Mouse (Mus musculus) lung, postnatal 0 days (tissue): ENCODE data around the gene Clrn2.

Experiments used
- CTCF ChIP-seq: IDR thresholded peaks from 2 replicates; pipeline ENCODE4 v1.5.1; 2016; ENCODE audit warnings: antibody characterized with exemption, mild to moderate bottlenecking
- EP300 ChIP-seq: IDR thresholded peaks from 2 replicates; pipeline ENCODE4 v1.6.1; 2016; ENCODE audit warnings: antibody characterized with exemption, mild to moderate bottlenecking, control low read depth

- no peak for TF ChIP-seq CTCF
- no peak for TF ChIP-seq EP300
Measured at GRCm38 (mm10) chr5:45438301-45438700, 15.2 kb upstream of the Clrn2 start.
